Mouse (Mus musculus): ENCODE measurements around the gene Taf10. TPM values are rescaled to one million over a fixed set of nuclear protein-coding genes. Genes with fewer than 3 reads are reported as not detected.
A peak's percentile ranks its signal among the peaks of the same experiment; 100 is the strongest.

Gene Taf10
- polyA plus RNA-seq, 1 experiment from 2014 or later, result 180 TPM

GRCm38 (mm10) chr7:105777797-105778552 is 33.8 kb upstream of the Taf10 start:
- no peaks in the 10 kb centered on the region for H3K9me3 ChIP-seq (ENCODE audit: control insufficient read depth, low read length)
- WGBS, result 22% methylated on average over 13 of the region's 13 CpGs
- H3K4me2 ChIP-seq (replicated peaks; ENCODE audit: low read depth, low read length), result peak overlapping the region; percentile 33
- peak; percentile 82 for ATAC-seq (ENCODE audit: low FRiP score, low TSS enrichment)
- peak overlapping the region; percentile 42 for H3K9ac ChIP-seq (ENCODE audit: low read depth, low read length)
- peaks cover 25% of the 10 kb centered on the region for H3K36me3 ChIP-seq (ENCODE audit: control insufficient read depth, insufficient read depth, low read length)
- no peaks in the 10 kb centered on the region for H3K27me3 ChIP-seq (ENCODE audit: control insufficient read depth, insufficient read depth, low read length)
- H3K4me1 ChIP-seq (ENCODE audit: control insufficient read depth, insufficient read depth, low read length), result peaks cover 45% of the 10 kb centered on the region
- H3K27ac ChIP-seq (ENCODE audit: low read depth, low read length), result peak overlapping the region; percentile 84
- peak overlapping the region; percentile 18 for H3K4me3 ChIP-seq (ENCODE audit: low read length)

GRCm38 (mm10) chr7:105777316-105777715 is 33.2 kb upstream of the Taf10 start:
- WGBS, result 89% methylated on average over 1 of the region's 1 CpGs
- Histone ChIP-seq H3K9me3 (ENCODE audit: control insufficient read depth, low read length) (no peaks in the 10 kb centered on the region), H3K4me2 (replicated peaks; ENCODE audit: low read depth, low read length) (peak overlapping the region; percentile 33; the same call in 1 of the 2 replicates), H3K27me3 (ENCODE audit: control insufficient read depth, insufficient read depth, low read length) (no peaks in the 10 kb centered on the region), H3K4me3 (ENCODE audit: low read length) (peak overlapping the region; percentile 18; the same call in 1 of the 2 replicates), H3K9ac (ENCODE audit: low read depth, low read length) (no peak overlapping the region), H3K27ac (ENCODE audit: low read depth, low read length) (peak overlapping the region; percentile 84; the same call in 1 of the 2 replicates), H3K36me3 (ENCODE audit: control insufficient read depth, insufficient read depth, low read length) (peaks cover 31% of the 10 kb centered on the region), H3K4me1 (ENCODE audit: control insufficient read depth, insufficient read depth, low read length) (peaks cover 45% of the 10 kb centered on the region)
- ATAC-seq (ENCODE audit: low FRiP score, low TSS enrichment), result no peak

GRCm38 (mm10) chr7:105776026-105776425 is 31.9 kb upstream of the Taf10 start:
- no peak overlapping the region for H3K27ac ChIP-seq (ENCODE audit: low read depth, low read length)
- H3K9me3 ChIP-seq (ENCODE audit: control insufficient read depth, low read length), result no peaks in the 10 kb centered on the region
- 84% methylated on average over 2 of the region's 2 CpGs for WGBS
- ATAC-seq (ENCODE audit: low FRiP score, low TSS enrichment), result no peak
- no peak overlapping the region for H3K9ac ChIP-seq (ENCODE audit: low read depth, low read length)
- H3K4me3 ChIP-seq (ENCODE audit: low read length), result no peak overlapping the region
- no peak overlapping the region for H3K4me2 ChIP-seq (replicated peaks; ENCODE audit: low read depth, low read length)
- H3K4me1 ChIP-seq (ENCODE audit: control insufficient read depth, insufficient read depth, low read length), result peaks cover 46% of the 10 kb centered on the region
- peaks cover 31% of the 10 kb centered on the region for H3K36me3 ChIP-seq (ENCODE audit: control insufficient read depth, insufficient read depth, low read length)
- H3K27me3 ChIP-seq (ENCODE audit: control insufficient read depth, insufficient read depth, low read length), result no peaks in the 10 kb centered on the region

GRCm38 (mm10) chr7:105774661-105775060 is 30.5 kb upstream of the Taf10 start:
- H3K9ac ChIP-seq (ENCODE audit: low read depth, low read length), result peak overlapping the region; percentile 40
- peak; percentile 71 for ATAC-seq (ENCODE audit: low FRiP score, low TSS enrichment)
- no peaks in the 10 kb centered on the region for H3K9me3 ChIP-seq (ENCODE audit: control insufficient read depth, low read length)
- H3K4me3 ChIP-seq (ENCODE audit: low read length), result no peak overlapping the region
- 12% methylated on average over 8 of the region's 8 CpGs for WGBS
- H3K36me3 ChIP-seq (ENCODE audit: control insufficient read depth, insufficient read depth, low read length), result peaks cover 35% of the 10 kb centered on the region
- peak overlapping the region; percentile 55; the same call in 1 of the 2 replicates for H3K27ac ChIP-seq (ENCODE audit: low read depth, low read length)
- peaks cover 49% of the 10 kb centered on the region for H3K4me1 ChIP-seq (ENCODE audit: control insufficient read depth, insufficient read depth, low read length)
- no peak overlapping the region; the same call in 1 of the 2 replicates for H3K4me2 ChIP-seq (replicated peaks; ENCODE audit: low read depth, low read length)
- no peaks in the 10 kb centered on the region for H3K27me3 ChIP-seq (ENCODE audit: control insufficient read depth, insufficient read depth, low read length)

DNA sequence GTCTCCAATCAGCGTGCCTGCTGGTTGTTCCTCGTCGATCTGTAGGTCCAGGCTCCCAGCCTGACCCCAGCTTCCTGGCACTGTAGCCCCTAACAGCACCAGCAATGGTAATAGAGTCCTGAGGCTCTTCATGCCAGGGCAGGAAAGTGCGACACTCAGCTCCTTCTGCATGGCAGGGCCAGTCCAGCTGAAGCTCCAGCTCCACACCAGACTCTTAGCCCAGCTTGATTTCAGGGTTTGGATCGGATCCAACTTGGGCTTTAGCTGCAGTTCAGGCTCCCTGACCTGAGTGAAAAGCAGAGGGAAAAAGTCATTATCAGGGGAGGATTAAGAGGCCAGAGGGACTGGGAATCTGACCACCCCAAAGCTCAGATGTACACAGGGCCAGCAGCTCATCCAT is 28.9 kb upstream of the Taf10 start:
- peaks cover 34% of the 10 kb centered on the region for H3K36me3 ChIP-seq (ENCODE audit: control insufficient read depth, insufficient read depth, low read length)
- no peak overlapping the region for H3K4me2 ChIP-seq (replicated peaks; ENCODE audit: low read depth, low read length)
- no peak for ATAC-seq (ENCODE audit: low FRiP score, low TSS enrichment)
- no peak overlapping the region for H3K4me3 ChIP-seq (ENCODE audit: low read length)
- no peaks in the 10 kb centered on the region for H3K27me3 ChIP-seq (ENCODE audit: control insufficient read depth, insufficient read depth, low read length)
- no peaks in the 10 kb centered on the region for H3K9me3 ChIP-seq (ENCODE audit: control insufficient read depth, low read length)
- no peak overlapping the region for H3K27ac ChIP-seq (ENCODE audit: low read depth, low read length)
- 91% methylated on average over 5 of the region's 5 CpGs for WGBS
- no peak overlapping the region for H3K9ac ChIP-seq (ENCODE audit: low read depth, low read length)
- H3K4me1 ChIP-seq (ENCODE audit: control insufficient read depth, insufficient read depth, low read length), result peaks cover 43% of the 10 kb centered on the region

- Histone ChIP-seq H3K9me3 (ENCODE audit: control insufficient read depth, low read length) (no peaks in the 10 kb centered on the region), H3K27me3 (ENCODE audit: control insufficient read depth, insufficient read depth, low read length) (no peaks in the 10 kb centered on the region), H3K27ac (ENCODE audit: low read depth, low read length) (no peak overlapping the region), H3K36me3 (ENCODE audit: control insufficient read depth, insufficient read depth, low read length) (peaks cover 34% of the 10 kb centered on the region), H3K4me3 (ENCODE audit: low read length) (no peak overlapping the region), H3K9ac (ENCODE audit: low read depth, low read length) (no peak overlapping the region), H3K4me1 (ENCODE audit: control insufficient read depth, insufficient read depth, low read length) (peaks cover 43% of the 10 kb centered on the region), H3K4me2 (replicated peaks; ENCODE audit: low read depth, low read length) (no peak overlapping the region)
- WGBS, result 91% methylated on average over 15 of the region's 15 CpGs
- ATAC-seq (ENCODE audit: low FRiP score, low TSS enrichment), result no peak
Measured at GRCm38 (mm10) chr7:105772331-105772730, 28.2 kb upstream of the Taf10 start.

DNA sequence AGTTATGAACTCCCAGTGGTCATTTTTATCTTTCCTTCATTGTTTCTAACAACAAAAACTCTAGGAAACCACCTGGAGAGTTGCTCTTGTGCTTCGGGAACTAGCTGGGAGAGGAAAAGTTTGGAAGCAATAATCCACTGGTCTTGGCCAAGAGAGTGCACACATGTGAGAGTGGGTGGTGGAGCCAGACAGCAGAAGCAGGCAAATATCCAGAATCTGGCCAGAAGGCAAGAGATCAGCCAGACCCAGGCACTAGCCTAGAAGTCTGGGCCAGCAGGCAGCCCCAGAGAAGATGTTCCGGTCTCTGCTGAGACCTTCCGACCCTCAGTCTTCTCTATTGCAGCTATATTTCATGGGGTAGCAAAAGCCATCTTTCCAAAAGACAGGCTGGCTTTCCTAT is 25.8 kb upstream of the Taf10 start:
- ATAC-seq (ENCODE audit: low FRiP score, low TSS enrichment), result no peak
- H3K9ac ChIP-seq (ENCODE audit: low read depth, low read length), result no peak overlapping the region
- no peaks in the 10 kb centered on the region for H3K9me3 ChIP-seq (ENCODE audit: control insufficient read depth, low read length)
- H3K4me1 ChIP-seq (ENCODE audit: control insufficient read depth, insufficient read depth, low read length), result peaks cover 32% of the 10 kb centered on the region
- no peak overlapping the region for H3K27ac ChIP-seq (ENCODE audit: low read depth, low read length)
- peaks cover 51% of the 10 kb centered on the region for H3K36me3 ChIP-seq (ENCODE audit: control insufficient read depth, insufficient read depth, low read length)
- H3K4me2 ChIP-seq (replicated peaks; ENCODE audit: low read depth, low read length), result no peak overlapping the region
- H3K4me3 ChIP-seq (ENCODE audit: low read length), result no peak overlapping the region
- 63% methylated on average over 3 of the region's 3 CpGs for WGBS
- no peaks in the 10 kb centered on the region for H3K27me3 ChIP-seq (ENCODE audit: control insufficient read depth, insufficient read depth, low read length)

GRCm38 (mm10) chr7:105767729-105768165 is 23.6 kb upstream of the Taf10 start:
- Histone ChIP-seq H3K4me3 (ENCODE audit: low read length) (no peak overlapping the region), H3K27ac (ENCODE audit: low read depth, low read length) (no peak overlapping the region), H3K9me3 (ENCODE audit: control insufficient read depth, low read length) (no peaks in the 10 kb centered on the region), H3K9ac (ENCODE audit: low read depth, low read length) (no peak overlapping the region), H3K27me3 (ENCODE audit: control insufficient read depth, insufficient read depth, low read length) (no peaks in the 10 kb centered on the region), H3K4me1 (ENCODE audit: control insufficient read depth, insufficient read depth, low read length) (peaks cover 20% of the 10 kb centered on the region), H3K4me2 (replicated peaks; ENCODE audit: low read depth, low read length) (no peak overlapping the region; the same call in 1 of the 2 replicates), H3K36me3 (ENCODE audit: control insufficient read depth, insufficient read depth, low read length) (peaks cover 70% of the 10 kb centered on the region)
- WGBS, result 16% methylated on average over 6 of the region's 6 CpGs
- peak; percentile 47; the same call in 1 of the 2 replicates for ATAC-seq (ENCODE audit: low FRiP score, low TSS enrichment)

GRCm38 (mm10) chr7:105764331-105764730 is 20.2 kb upstream of the Taf10 start:
- Histone ChIP-seq H3K9me3 (ENCODE audit: control insufficient read depth, low read length) (no peaks in the 10 kb centered on the region), H3K36me3 (ENCODE audit: control insufficient read depth, insufficient read depth, low read length) (peaks cover 63% of the 10 kb centered on the region), H3K4me2 (replicated peaks; ENCODE audit: low read depth, low read length) (no peak overlapping the region), H3K9ac (ENCODE audit: low read depth, low read length) (no peak overlapping the region), H3K27me3 (ENCODE audit: control insufficient read depth, insufficient read depth, low read length) (no peaks in the 10 kb centered on the region), H3K4me1 (ENCODE audit: control insufficient read depth, insufficient read depth, low read length) (peaks cover 17% of the 10 kb centered on the region), H3K27ac (ENCODE audit: low read depth, low read length) (no peak overlapping the region), H3K4me3 (ENCODE audit: low read length) (no peak overlapping the region)
- no peak for ATAC-seq (ENCODE audit: low FRiP score, low TSS enrichment)
- WGBS, result 97% methylated on average over 11 of the region's 11 CpGs

Measured in kidney, embryonic 14.5 days (tissue).